Mouse (Mus musculus) stomach, postnatal 0 days (tissue): ENCODE results near the gene Naxd. TPM values are rescaled to one million over a fixed set of nuclear protein-coding genes. Genes with fewer than 3 reads are reported as not detected.
A peak's percentile ranks its signal among the peaks of the same experiment; 100 is the strongest.
"Not testable (repeated sequence)": the region's sequence is repeated elsewhere in the genome, so short reads cannot be mapped to it uniquely, and the experiment has no call there.

Experiments
- ATAC-seq: fragments of 200-750 bp; cut with Nextera tagmentation; 2 replicates; pipeline ENCODE4 v1.8.0; 2017; ENCODE audit not compliant: low FRiP score, low TSS enrichment
- DNase-seq: peaks from one replicate; pipeline ENCODE4 v3.0.0-alpha.2; 2016; ENCODE audit warnings: low spot score
- H3K27ac ChIP-seq: fragments of 300-500 bp; sonication (generic); replicated peaks from 2 replicates; pipeline ENCODE4 v1.5.1; 2014; ENCODE audit warnings: mild to moderate bottlenecking, control low read depth
- H3K27me3 ChIP-seq: fragments of 300-500 bp; sonication (generic); 2 replicates; pipeline ENCODE4 v1.6.1; 2014; ENCODE audit warnings: low read length; ENCODE audit not compliant: control insufficient read depth, insufficient read depth
- H3K36me3 ChIP-seq: fragments of 300-500 bp; sonication (generic); 2 replicates; pipeline ENCODE4 v1.6.1; 2014; ENCODE audit warnings: low read length, mixed read lengths; ENCODE audit not compliant: control insufficient read depth, insufficient read depth
- H3K4me1 ChIP-seq: fragments of 300-500 bp; sonication (generic); replicated peaks from 2 replicates; pipeline ENCODE4 v1.6.1; 2014; ENCODE audit warnings: antibody characterized with exemption; ENCODE audit not compliant: control insufficient read depth, insufficient read depth
- H3K4me2 ChIP-seq: fragments of 300-500 bp; sonication (generic); replicated peaks from 2 replicates; pipeline ENCODE4 v1.6.1; 2014; ENCODE audit warnings: low read depth, mild to moderate bottlenecking, control low read depth, moderate library complexity
- H3K4me3 ChIP-seq: fragments of 300-500 bp; sonication (generic); 2 replicates; pipeline ENCODE4 v1.5.1; 2014; ENCODE audit warnings: low read depth, low read length, control low read depth
- H3K9ac ChIP-seq: fragments of 300-500 bp; sonication (generic); 2 replicates; pipeline ENCODE4 v1.6.1; 2014; ENCODE audit warnings: mild to moderate bottlenecking, low read length, control low read depth, mixed read lengths
- H3K9me3 ChIP-seq: fragments of 300-500 bp; sonication (generic); 2 replicates; pipeline ENCODE4 v1.6.1; 2016; ENCODE audit warnings: low read length; ENCODE audit not compliant: control insufficient read depth
- CTCF ChIP-seq: IDR thresholded peaks from 2 replicates; pipeline ENCODE4 v1.5.1; 2016; ENCODE audit warnings: antibody characterized with exemption, low read depth, mild to moderate bottlenecking, moderate library complexity
- EP300 ChIP-seq: optimal IDR thresholded peaks from 2 replicates; pipeline ENCODE3; 2016; ENCODE audit warnings: antibody characterized with exemption
- WGBS: fragments of 180-500 bp; shearing (Covaris S2); extraction: QIAGEN DNeasy Blood & Tissue Kit; methylation state at CpG from one replicate; pipeline ENCODE4 v1.1.7; 2014; 5-methylcytosine and 5-hydroxymethylcytosine counted together
- polyA plus RNA-seq: library from polyadenylated mRNA; unstranded; fragments of >200 nt; fragmentation: Nextera tagmentation; extraction: Ambion mirVana; gene quantifications from 2 replicates; pipeline ENCODE4 v1.2.1, GENCODE M21; 2015

Gene Naxd
- polyA plus RNA-seq, 1 experiment from 2014 or later = 79.1 TPM

DNA sequence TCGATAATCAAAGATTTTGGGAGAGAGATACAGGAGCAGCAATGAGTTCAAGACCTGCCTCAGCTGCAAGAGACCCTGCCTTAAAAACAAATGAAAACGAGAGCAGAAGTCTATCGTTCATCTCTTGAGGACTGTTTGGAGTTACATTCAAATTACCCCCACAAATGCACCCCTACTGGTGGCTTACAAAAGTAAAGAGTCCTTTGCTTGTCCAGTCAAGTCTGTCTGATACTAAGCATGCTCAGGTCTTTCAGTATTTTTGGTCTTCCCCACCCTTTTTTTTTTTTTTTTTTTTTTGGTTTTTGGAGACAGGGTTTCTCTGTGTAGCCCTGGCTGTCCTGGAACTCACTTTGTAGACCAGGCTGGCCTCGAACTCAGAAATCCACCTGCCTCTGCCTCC, 54.2 kb downstream of the Naxd start:
- not testable (repeated sequence) for H3K27me3 ChIP-seq, H3K9ac ChIP-seq, H3K4me3 ChIP-seq, H3K4me1 ChIP-seq, ATAC-seq, H3K4me2 ChIP-seq, H3K27ac ChIP-seq, H3K36me3 ChIP-seq, DNase-seq, H3K9me3 ChIP-seq
- WGBS = 60% methylated on average over 3 of the region's 4 CpGs
- TF ChIP-seq CTCF = peak; percentile 41

- Histone ChIP-seq H3K4me3 (no peak overlapping the region), H3K9me3 (no peaks in the 10 kb centered on the region), H3K27me3 (no peaks in the 10 kb centered on the region), H3K4me2 (no peak overlapping the region), H3K36me3 (no peaks in the 10 kb centered on the region), H3K9ac (no peak overlapping the region), H3K4me1 (no peaks in the 10 kb centered on the region; the same call in 1 of the 2 replicates), H3K27ac (no peak overlapping the region)
- ATAC-seq (no peak), DNase-seq (no peak)
- TF ChIP-seq CTCF (no peak), EP300 (no peak)
- WGBS = 77% methylated on average over 10 of the region's 10 CpGs
Measured at GRCm38 (mm10) chr8:11552390-11552789, 55.1 kb downstream of the Naxd start.

DNA sequence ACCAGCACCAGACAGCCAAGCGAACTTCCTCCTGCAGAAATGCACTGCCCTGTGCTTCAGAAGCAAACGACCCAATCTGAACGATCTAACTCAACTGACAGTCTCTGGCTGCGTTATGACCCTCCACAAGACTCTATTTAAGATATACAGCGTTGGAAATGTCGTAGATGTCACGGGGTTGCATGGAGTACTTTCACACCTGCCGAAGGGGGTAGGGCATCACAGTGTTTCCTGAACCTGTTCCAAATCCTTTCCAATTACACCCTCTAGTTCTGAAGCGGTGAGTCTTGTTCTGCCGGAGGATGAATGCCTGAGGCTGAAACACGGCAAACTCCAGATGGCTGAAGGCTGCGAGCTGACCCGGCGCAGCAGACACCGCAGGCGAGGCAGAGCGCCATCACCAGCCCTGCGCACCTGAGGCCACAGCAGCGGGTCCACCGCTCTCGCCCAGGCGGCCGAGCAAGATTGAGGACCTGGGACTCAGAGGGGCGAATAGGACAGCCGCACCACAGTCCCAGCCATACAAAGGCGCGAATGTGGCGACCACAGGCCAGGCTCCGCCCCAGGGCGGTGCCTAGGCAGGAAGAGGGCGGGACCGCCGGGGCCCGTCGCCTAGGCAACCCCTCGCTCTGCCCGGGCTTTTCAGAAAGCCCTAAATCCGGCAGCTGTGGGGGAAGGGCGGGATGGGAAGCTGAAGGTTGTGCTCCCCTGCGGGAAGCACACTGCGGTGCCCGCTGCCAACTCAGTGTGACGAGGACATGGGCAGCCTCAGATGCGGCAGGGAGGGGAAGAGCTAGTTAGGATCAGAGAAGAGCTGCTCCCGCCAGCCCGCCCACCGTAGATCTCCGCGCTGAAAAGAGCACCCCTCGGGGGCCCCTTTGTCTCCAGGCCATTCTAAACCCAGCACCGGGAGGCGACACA, 57.8 kb downstream of the Naxd start, which contains the start of gene Ing1:
Gene Ing1, plus strand, starts transcription at position 773 of the 921 bp plus-strand sequence.
- peak within 1 kb of the TSS; percentile 99 for H3K27ac ChIP-seq
- no peak for TF ChIP-seq CTCF
- TF ChIP-seq EP300 = no peak
- peak within 1 kb of the TSS; percentile 88 for H3K4me2 ChIP-seq
- peaks cover 3% of the 10 kb centered on the region; the same call in 1 of the 2 replicates for H3K4me1 ChIP-seq
- H3K9me3 ChIP-seq = no peaks in the 10 kb centered on the region
- no peaks in the 10 kb centered on the region for H3K27me3 ChIP-seq
- under 1% methylated on average over 50 of the region's 52 CpGs for WGBS
- H3K9ac ChIP-seq = peak within 1 kb of the TSS; percentile 84
- peak within 1 kb of the TSS; percentile 88 for H3K4me3 ChIP-seq
- ATAC-seq (peak; percentile 69), DNase-seq (peak; percentile 95)
- no peaks in the 10 kb centered on the region for H3K36me3 ChIP-seq

DNA sequence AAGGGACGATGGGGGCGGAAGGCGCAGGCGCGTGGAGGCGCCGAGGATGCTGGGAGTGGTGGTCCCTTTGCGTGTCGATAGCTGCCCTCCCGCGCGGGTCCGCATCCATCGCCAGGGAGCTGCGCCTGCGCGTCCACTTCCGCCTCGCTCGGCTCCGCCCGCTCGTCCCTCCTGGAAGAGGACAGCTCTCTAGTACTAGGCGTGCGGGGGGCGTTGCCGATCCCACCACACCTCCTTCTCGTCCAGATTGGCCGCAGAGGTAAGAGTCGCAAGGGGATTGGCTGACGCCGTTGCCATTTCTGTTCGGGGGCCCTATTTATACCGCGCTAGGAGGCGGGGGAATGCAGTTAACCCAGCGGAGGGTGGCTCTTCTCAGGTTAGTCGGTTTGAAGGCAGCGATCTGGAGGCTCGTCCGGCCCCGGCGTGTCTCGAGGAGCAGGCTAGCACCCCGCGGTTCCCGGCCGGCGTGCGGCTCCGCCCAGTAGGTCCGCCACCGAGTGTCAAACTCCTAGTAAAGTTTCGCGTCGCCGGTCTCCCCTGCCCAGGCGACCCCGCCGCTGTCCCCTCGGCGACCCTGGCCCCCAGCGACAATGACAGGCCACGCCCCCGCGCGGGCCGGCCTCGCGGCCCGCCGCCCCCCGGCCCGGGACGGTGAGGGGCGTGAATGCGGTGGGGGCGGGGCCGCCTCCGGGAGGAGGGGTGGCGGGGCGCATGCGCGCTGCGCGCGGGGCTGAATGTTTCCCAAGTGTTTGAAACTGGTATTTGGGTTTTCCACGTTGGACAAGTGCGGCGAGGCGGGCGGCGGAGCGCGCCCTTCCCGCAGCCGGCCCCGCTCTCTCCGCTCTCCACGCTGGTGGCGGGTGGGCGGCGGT, 58.6 kb downstream of the Naxd start:
- Histone ChIP-seq H3K4me1 (peaks cover 3% of the 10 kb centered on the region; the same call in 1 of the 2 replicates), H3K9ac (peak overlapping the region; percentile 84), H3K4me2 (peak overlapping the region; percentile 88), H3K27ac (peak overlapping the region; percentile 99), H3K4me3 (peak overlapping the region; percentile 88), H3K27me3 (no peaks in the 10 kb centered on the region), H3K36me3 (no peaks in the 10 kb centered on the region), H3K9me3 (no peaks in the 10 kb centered on the region)
- TF ChIP-seq EP300 (peak; percentile 78), CTCF (no peak)
- under 1% methylated on average over 76 of the region's 103 CpGs for WGBS
- ATAC-seq = peak; percentile 90
- DNase-seq = peak; percentile 99

DNA sequence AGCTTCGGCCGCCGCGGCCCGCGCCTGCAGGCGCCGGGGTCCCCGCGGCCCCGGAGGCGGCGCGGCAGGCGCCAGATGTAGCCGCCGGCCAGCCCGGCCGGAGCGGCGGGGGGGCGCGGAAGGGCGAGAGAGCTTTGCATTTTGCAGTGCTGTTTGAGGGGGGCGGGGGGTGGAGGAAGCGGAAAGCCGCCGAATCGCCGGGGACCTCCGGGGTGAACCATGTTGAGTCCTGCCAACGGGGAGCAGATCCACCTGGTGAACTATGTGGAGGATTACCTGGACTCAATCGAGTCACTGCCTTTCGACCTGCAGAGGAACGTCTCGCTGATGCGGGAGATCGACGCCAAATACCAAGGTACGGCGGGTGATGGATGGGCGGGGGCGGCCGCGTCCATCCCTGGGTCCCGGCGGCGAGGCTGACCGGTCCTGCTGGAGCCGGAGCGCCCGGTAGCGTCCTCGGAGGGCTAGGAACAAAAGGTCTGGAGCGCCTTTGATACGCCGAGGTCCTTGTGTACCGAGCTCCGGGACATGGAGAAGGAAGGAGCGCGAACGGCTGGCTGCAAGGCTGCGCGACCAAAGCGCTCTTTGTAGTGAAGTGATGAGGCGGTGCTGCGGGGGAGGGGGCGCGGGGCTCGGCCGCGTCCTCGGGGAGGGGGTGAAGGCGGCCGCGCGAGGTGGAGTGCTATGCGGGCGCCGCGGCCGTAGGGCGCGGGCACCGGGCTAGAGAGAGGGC, 59.6 kb downstream of the Naxd start:
- Histone ChIP-seq H3K27me3 (no peaks in the 10 kb centered on the region), H3K4me2 (peak overlapping the region; percentile 88), H3K9me3 (no peaks in the 10 kb centered on the region), H3K36me3 (peaks cover 6% of the 10 kb centered on the region), H3K4me1 (peaks cover 3% of the 10 kb centered on the region; the same call in 1 of the 2 replicates), H3K4me3 (peak overlapping the region; percentile 88), H3K27ac (peak overlapping the region; percentile 99), H3K9ac (peak overlapping the region; percentile 84)
- TF ChIP-seq EP300 = no peak
- no peak for TF ChIP-seq CTCF
- DNase-seq = peak; percentile 65
- under 1% methylated on average over 70 of the region's 85 CpGs for WGBS
- ATAC-seq = no peak
